Mouse (Mus musculus) yolk sac, embryonic 10.5 days (tissue): ENCODE data around the gene Morc3.
"Not testable (repeated sequence)": the region's sequence is repeated elsewhere in the genome, so short reads cannot be mapped to it uniquely, and the experiment has no call there.

Experiments used
- DNase-seq: peaks from one replicate; pipeline ENCODE4 v3.0.0-alpha.2; 2017; ENCODE audit warnings: low spot score

Gene Morc3

DNA sequence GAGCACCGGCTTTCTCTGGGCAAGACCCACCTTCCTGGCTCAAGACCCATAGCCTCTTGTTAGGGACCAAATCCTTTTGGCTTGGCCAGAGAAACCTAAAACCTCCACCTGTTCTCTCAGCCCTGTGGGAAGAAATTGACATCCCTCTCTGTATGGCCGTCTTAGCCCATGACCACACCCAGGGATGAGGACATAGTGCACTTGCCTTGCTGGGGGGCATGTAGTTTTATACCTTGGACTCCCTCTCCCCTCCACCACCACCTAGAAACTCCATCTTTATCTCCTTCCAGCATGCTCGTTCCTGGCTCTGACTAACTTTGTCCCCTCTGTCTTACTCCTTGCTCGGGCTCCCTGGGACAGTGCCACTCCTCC lies 12.6 kb upstream of the Morc3 start:
- no peak for DNase-seq

DNA sequence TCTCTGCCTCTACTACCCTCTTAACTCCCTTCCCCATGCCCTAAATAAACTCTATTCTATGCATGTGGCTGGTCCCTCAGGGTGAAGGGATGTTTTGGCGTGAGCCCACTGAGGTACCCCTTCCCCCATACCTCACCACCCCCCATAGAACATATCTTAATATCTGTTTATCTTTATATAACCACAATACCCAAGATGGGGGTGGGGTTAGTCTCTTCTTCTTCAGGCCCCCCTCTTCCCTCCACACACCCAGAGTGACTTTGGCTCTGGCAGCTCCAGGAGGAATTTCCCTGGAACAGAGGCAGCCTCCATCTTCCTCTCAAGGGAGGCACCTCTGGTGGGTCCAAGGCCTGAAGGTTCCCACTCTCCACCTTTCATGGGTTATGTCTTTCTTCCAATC lies 11.9 kb upstream of the Morc3 start:
- DNase-seq: no peak

DNA sequence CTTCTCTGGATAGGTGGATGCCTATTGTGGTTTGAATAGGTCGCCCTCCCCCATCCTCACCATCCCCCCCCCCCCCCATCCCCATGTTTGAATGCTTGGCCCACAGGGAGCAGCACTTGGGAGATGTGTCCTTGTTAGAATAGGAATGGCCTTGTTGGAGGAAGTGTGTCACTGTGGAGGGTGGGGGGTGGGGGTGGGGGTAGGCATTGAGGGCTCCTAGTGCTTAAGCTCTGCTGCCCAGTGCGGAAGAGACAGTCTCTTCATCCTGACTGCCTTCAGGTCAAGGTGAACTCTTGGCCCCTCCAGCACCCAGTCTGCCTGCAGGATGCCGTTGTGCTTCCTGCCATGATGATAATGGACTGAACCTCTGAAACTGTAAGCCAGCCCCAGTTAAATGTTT lies 10.2 kb upstream of the Morc3 start:
- DNase-seq: no peak

DNA sequence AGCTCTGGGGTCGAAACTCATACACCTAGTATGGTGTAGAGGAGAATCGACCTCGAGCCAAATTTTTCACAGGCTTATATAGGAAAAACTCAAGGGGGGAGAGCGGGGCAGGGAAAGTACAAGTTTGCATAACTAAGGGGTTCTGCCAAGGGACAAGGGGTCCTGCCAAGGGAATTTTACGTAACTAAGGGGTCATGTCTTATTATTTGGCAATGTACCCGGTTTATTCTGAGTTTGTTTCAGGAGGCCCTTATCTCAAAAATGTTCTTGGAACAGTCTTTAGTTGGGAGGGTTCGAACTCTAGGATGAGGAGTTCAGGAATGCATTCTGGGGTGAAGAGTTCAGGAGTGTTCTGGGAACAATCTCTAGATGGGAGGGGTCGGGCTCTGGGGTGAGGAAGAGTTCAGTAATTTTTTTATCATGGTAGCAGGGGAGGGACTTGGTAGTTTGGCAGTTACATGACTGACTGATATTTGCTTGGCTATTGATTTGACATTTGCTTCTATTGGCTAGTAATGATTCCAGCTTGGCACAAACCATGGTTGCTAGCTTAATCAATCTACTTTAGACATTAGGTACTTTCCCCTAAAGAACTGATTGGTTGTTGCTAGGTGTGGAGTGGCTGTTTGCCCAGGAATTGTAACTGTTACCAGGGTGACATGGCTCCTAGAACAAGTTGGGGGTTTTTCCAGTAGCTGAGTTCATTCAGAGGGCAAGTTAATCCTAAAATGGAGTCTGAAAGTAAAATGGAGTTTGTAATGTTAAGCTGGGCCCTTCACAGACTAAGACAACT lies 9.3 kb upstream of the Morc3 start:
- not testable (repeated sequence) for DNase-seq

DNA sequence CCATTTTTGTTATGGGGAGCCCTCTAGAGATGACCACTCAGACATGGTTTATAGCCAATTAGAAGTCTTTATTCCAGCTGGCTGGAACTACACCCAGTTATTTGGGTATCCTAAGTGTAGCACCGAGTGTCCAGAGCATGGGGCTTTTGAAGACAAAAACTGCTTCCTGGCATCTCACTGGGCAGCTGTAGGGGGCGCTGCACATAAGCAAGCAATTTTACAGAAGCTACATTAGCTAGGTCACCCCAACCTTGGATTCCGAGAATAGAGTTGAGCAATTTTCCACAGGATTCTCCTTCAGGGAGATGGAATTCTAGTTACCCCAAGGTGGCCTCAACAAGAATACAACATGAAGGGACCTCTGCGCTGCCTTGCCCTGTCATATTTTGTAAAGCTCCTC lies 7.1 kb upstream of the Morc3 start:
- DNase-seq: no peak

DNA sequence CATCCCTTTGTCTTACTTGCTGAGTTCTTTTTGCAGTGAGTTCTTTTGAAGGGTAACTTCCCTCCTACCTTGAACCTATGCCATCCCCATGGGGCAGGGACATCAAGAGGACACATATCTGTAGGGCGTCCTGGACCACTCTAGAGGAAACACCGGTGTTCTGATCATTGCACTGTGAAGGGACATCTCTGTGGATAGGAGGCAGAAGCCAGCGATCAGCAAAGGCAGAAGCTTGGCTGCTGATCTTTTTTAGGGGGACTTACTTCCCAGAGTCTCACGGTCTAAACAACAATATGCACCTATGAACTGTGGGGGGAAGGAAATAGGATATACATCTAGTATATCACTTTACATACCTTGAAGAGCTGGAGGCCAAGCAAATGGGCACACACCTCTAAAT lies 6.5 kb upstream of the Morc3 start:
- DNase-seq: no peak

DNA sequence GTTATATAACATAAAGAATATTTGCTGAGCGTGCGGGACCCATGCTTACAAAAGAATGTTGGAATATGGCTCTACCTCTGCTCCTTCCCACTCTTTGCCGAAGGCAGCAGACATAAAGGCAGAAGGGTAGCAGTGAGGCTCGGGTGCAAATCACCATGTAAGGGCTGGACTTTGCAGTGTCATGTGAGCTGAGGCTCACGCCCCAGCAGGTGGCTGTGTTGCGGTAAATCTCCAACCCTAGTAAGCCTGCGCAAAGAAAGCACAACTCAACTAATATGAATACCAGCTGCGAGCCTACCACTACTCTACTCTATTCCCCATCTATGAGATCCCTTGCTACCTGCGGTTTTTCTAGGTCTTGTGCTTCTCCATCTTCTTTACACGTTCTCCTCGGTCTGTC lies 5.9 kb upstream of the Morc3 start:
- DNase-seq: no peak

DNA sequence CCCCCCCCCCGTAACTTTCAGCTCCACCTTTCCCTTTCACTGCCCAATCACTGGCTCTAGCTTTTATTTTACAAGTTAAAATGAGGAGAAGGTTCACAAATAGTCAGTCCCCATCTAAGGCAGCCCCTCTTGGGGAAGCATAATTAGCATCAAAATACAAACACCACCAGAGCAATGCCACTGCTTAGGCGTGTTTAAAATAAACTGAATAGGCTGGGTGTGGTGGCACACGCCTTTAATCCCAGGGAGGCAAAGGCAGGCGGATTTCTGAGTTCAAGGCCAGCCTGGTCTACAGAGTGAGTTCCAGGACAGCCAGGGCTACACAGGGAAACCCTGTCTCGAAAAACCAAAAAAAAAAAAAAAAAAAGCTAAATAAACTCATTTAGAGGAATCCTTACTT lies 5.4 kb upstream of the Morc3 start:
- DNase-seq: not testable (repeated sequence)

DNA sequence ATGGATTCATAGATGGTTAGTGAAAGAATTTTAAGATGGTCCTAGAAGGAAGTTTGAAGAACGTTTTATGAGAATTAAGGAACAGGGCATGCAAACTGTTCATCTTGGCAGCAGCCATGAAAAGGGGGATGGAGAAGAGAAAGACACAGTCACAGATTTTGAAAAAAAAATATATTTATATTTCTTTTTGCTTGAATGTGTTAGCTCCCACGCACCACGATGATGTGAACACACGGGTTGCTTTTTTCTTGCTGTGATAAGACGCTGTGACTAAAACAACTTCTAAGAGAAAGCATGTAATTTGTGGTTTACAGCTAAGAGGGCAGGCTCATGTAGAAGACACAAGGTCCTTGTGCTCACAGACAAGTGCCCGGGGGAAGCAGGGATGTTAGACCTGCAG lies 5.0 kb upstream of the Morc3 start:
- no peak for DNase-seq

DNA sequence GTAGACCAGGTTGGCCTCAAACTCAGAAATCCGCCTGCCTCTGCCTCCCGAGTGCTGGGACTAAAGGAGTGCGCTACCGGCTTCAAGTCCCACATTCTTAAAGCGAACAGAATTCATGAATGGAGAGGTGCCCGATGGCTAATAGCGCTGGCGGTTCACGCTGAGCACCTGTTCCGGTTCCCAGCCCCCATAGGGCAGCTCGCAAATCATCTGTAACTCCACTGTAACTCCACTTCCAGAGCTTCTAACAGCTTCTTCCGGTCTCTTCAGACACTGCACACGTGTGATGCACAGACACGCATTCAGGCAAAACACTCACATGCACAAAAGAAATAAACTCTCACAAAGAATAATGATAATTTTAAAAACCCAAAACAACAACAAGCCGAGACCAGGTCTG lies 2.4 kb upstream of the Morc3 start:
- no peak for DNase-seq

DNA sequence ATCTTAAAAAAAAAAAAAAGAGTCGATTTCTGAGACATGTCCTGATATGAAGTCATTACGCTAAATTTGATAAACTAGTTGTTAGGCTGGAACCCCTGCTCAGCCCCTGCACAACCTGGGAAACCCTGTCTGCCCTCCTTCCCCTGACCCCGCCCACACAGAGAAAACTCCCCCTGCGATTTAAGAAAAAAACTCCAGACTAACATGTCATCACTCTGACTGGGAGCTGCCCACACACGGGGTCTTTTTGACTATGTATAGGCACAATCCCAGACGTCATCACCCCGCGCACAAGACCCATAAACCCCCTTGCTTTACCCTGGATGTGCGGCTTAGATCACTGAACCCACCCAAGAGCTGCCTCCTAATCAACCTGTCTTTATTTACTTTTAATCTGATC lies 1.9 kb upstream of the Morc3 start:
- no peak for DNase-seq

DNA sequence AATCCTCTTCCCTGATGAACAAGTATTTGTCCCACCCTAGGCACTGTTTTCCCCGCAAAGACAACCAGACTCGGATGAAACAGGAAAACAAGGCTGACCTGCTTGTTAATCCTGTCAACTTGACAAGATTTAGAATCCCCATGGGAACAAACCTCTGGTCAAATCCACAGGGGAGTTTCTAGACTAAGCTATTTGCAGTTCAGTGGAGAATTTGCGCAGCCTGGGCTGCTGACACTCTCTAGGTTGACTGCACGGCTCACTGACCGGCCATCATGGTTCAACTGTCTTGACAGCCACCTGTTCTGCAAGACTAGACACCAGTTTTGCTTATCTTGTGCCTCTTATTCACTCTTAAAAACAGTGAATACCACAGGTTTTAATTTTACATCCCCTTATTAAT lies 1.0 kb upstream of the Morc3 start:
- DNase-seq: no peak

DNA sequence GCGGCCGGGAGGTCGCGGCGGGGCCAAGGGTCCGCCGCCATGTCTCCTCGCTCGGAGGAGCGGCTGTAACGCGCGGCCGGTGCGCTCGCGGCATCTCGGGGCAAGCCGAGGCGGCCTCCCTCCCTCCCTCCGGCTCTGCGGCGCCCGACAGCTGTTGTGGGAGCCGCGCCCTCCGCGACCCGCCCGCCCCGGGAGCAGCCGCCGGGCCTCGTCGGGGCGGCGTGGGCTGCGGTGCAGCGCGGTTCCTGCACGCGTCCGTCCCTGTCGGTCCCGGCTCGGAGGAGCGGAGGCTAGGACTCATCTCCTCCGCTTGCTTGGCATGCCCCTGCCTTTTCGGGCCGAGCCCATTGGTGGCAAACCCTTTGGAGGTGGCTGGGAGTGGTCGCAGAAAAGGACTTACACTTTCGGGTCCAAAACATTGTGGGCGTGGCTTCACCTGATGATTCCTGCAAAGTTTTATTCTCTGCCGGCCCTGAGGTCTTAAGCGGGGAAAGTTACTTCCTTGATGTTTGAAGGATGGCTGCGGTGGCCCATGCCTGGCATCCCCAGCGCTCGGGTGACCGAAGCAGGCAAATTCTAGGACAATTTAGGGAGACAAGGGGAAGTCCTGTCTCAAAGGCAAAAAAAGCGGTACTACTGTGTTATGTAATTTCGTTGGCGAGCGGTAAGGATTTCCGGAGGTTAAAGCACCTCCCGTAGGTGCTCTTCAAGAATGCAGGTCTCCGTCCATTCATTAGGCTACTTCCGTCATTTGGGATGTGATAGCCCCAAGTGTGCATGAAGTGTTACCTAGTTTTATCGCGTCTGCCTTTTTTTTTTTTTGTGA lies 743 bp downstream of the Morc3 start:
- peak; percentile 70 for DNase-seq

DNA sequence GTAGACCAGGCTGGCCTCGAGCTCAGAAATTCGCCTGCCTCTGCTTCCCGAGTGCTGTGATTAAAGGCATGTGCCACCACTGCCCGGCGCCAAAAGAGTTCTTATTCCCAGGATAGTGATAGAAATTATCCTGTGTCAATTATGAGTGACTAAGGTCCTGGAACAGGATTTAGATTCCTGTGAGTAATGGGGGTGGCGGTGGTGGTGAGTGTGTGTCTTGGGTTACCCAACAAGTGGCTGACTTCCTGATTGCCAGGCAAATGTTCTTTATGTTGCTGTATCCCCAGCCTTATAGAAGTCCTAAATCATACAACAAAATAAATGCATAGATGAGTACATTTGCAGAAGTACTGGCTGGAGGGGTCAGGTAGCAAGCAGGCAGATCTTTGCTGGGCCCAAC lies 1.6 kb downstream of the Morc3 start:
- DNase-seq: no peak

DNA sequence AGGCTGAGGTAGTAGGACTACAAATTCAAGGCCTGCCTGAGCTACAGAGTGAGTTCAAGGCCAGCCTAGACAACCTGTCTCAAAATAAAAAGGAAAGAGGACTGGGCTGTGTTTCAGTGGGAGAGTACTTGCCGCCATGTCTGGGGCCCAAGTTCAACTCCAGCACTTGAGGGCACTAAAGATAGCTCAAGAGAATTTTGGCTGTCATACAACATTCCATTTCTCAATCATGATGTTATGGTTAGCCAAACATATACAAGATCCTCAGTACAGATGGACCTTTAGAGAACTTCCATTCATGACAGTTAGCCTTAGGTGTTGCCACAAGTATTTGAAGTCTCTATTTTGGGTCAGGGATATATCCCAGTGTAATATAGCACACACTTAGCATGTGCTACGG lies 2.2 kb downstream of the Morc3 start:
- DNase-seq: no peak

DNA sequence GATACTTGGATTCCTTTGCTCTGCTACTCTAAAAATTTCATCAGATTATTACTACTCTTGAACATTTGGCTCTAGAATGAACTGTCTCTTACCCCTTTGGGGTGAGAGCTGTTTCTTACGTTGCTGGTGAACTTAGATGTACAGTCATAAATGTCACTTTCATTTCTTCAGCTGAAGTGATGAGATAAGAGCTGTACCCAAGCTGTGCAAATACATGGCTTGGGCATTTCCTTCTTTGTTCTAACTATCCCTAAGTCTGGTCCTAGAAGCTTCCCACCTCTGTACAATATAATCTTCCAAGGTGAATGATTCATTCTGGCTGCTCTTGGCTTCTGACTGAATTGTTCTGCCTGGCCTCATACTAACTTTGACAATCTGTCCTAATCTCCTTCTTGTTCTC lies 7.1 kb downstream of the Morc3 start:
- DNase-seq: no peak

DNA sequence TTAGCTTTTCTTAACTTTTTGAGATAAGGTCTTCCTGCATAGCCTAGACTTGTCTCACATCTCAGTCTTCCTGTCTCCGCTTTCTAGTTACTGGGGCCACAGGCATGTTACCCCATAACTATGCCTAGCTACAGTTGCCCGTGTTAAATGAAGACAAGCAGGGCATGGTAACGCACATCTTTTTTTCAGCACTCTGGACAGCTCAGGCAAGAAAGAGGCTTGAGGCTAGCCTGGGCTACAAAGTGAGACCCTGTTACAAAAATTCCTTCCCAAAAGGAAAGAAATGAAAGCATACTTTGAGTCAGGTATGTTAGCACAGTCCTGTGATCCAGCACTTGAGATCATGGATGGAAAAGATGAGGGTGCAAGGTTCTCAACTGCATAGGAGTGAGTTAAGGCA lies 18.6 kb downstream of the Morc3 start:
- no peak for DNase-seq

DNA sequence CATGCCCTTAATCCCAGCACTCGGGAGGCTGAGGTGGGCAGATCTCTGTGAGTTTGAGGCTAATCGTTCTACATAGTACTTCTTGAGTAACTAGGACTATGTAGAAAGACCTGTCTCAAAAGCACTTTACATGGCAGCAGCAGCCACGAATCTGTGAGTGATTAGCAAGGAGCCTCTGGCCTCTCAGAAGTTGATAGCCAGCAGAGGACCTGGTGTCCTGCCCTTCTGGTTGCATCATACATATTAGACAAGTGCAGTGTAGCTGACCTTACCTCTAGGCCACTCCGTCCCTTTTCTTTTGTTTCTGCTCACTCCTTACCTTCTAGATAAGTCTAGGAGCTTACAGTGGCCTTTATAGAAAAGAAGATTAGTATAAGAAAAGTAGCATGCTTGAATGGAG lies 28.0 kb downstream of the Morc3 start:
- DNase-seq: no peak

DNA sequence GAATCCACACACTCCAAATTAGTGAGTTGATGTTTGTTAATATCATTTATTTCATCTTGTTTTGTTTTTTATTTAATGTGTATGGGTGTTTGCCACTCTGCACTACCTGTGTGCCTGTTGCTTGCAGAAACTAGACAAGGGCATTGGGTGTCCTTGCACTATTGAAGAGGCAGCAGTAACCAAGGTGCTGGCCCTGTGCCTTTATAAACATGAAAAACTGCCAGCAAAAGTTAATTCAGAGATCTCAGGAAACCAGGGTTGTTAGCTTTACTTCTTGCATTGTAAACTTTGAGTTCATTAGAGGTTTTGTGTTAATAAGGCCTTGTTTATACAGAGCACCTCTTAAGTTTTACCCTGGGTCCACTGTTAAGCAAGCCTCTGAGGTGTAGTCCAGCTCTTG lies 28.8 kb downstream of the Morc3 start:
- no peak for DNase-seq

DNA sequence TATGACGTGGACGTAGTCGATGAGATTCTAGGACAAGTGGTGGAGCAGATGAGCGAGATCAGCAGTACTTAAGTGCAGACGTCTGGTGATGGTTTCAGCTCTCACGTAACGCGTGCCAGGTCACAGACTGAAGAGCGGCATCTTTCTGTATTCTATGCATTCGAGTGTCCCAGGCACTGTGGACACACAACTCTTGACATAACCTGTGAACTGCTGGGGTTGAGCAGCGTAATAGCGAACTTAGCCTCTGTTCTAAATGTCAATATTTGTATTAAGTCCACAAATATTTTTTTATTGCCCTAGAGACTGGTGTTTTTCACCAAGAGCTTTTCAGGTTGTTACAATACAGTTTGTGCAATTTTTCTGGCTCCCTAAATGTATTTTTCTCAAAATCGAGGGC lies 42.9 kb downstream of the Morc3 start:
- no peak for DNase-seq

DNA sequence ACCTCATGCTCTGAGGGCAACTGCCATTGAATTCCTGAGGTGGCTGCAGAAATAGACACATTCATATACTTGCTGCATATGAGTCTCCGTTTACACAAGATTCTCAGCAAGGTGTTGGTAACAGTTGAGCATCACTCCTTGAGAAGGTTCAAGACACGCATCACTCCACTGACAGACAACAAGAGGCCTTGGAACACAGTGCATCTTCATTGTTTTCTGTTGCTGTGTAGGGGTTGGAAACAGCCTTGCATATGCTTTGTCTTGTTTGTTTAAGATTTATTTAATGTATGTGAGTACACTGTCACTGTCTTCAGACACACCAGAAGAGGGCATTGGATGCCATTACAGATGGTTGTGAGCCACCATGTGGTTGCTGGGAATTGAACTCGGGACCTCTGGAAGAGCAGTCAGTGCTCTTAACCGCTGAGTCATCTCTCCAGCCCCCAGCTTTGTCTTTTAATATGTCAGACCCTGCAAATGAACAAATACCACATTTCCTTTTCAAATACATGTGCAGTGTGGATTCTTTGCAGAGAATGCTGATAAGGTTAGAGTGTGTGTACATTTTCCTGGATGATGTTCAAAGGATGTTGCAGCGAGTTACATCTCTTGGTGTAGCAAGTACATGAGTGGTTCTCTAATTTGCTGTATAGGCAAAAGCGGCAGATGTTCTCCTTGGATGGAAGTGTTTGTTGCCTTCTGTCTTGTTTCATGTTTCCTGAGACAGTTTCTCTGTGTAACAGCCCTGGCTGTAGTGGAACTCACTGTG lies 45.9 kb downstream of the Morc3 start:
- no peak for DNase-seq

DNA sequence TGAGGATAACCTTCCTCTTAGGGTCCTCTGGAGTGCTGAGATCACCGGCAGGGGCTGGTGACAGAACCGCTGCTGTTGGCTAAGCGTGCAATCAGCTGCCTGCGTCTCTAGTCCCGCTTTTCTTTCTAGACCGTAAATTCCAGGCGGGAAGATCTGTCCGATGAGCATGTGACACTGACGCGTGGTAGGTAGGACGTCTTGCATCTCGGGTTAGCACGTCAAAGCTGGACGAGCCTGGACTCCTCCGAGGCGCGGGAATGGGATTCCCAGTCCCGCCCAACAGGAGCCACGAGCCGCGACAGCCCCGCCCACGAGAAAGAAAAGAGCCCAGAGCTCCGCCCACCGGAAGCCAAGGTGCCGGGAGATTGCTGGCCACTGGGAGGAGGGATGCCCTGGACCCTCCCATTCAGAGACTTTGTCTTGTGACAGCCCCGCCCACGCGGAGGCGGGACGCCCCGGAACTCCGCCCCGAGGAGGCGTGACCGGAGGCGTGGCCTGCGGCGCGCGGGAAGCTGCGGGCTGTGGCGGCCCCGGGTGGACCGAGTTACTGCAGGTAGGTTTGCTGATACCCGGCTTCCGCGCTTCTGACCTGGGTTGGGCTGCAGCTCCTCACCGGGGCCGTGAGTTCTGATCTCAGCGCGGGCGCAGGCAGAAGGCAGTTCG lies 51.6 kb downstream of the Morc3 start, which contains the start of gene Chaf1b:
Gene Chaf1b, plus strand, starts transcription at position 479 of the 663 bp plus-strand sequence.
- DNase-seq: peak; percentile 99
